Mouse (Mus musculus) ES-E14 (cell line): Measurements from ENCODE around the gene Rbm44.

ENCODE experiments used
- MAFK ChIP-seq: IDR thresholded peaks from 2 replicates; pipeline ENCODE4 v1.6.1; 2014; ENCODE audit warnings: mild to moderate bottlenecking, low read depth, low read length, inconsistent platforms; ENCODE audit not compliant: insufficient read depth
- ZC3H11A ChIP-seq: IDR thresholded peaks from 2 replicates; pipeline ENCODE4 v1.6.1; 2012; ENCODE audit warnings: low read depth, mild to moderate bottlenecking, inconsistent platforms, low read length, borderline replicate concordance
- ZNF384 ChIP-seq: IDR thresholded peaks from 2 replicates; pipeline ENCODE4 v1.6.1; 2012; ENCODE audit warnings: low read depth, low read length, inconsistent platforms

DNA sequence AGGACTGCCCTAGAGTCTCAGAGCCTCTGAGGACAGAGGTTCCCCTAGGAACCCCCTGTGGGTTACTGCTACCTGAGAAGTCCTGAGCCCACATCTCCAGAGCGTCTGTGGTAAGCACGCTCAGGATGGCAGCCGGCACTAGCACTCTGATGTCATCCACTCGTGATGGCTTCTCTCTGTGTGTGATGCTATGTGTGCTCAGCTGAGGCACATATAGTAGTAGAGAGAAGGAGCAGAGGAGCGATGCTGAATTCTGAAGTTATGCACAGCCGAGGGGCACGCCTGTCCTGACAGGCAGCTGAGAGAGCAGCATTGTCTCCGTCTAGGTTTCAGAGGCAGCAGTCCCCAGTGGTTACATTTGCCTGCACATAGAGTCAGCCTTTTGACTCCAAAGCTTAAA, 47.3 kb downstream of the Rbm44 start:
- TF ChIP-seq ZNF384 (no peak), MAFK (no peak), ZC3H11A (no peak)
